ENCODE assay signal across 23 mouse cellular contexts in the genomic region with DNA sequence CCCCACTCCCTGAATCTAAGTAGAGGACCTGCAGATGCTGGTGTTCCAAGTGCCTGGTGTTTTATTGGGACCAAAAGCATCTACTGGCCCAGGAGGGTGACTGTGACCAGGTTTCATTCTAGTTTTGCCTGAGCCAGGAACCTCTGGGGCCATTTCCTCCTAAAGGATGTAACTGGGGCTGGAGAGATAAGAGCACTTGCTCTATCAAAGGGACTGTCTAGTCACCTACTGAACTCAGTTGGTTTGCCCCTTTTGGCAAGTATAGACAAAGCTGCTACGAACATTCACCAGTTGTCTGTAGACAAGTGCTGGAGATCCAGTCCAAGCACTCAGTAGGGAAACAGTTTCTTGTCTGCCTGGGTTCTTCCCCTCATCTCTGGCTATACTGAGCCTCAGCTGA. TPM values are rescaled to one million over a fixed set of nuclear protein-coding genes. Genes with fewer than 3 reads are reported as not detected.
"Had no signal": no experiment of that assay in that cellular context is flagged by ENCODE, and none has a peak within 500 bp of the region (broad histone marks: within the 10 kb centered on the region; RNA-seq: fewer than 3 reads in every experiment).

No protein-coding gene starts in this region.

- H3K4me3 ChIP-seq: midbrain, embryonic 10.5 days; myocyte; neural tube, embryonic 13.5 days; neural tube, embryonic 15.5 days had no signal

- H3K27me3 ChIP-seq: neural tube, embryonic 13.5 days; neural tube, embryonic 15.5 days had no signal

- H3K36me3 ChIP-seq: midbrain, embryonic 10.5 days; neural tube, embryonic 13.5 days had no signal

- DNase-seq: lung, adult 18-20 months; lung, embryonic 14.5 days; lung, postnatal 10 days; lung, postnatal 4 days; midbrain, embryonic 14.5 days; retina, postnatal 1 day; right cerebral cortex, adult 18-20 months; right cerebral cortex, postnatal 25 days; right cerebral cortex, postnatal 4 days; spleen, adult 18-20 months; thymus, adult 18-20 months; thymus, postnatal 14 days; thymus, postnatal 36 days had no signal

- ATAC-seq: midbrain, embryonic 16.5 days had no signal

- H3K9me3 ChIP-seq: midbrain, embryonic 10.5 days; neural tube, embryonic 13.5 days; neural tube, embryonic 15.5 days had no signal

RNA-seq across cellular contexts. Expression of gene Prap1, which starts 5.3 kb away (rescaled TPM):
- total RNA-seq: megakaryocyte-erythroid progenitor cell, adult 5-6 weeks had no signal
- polyA plus RNA-seq: liver, embryonic 14.5 days; lung, embryonic 14.5 days; lung, embryonic 16.5 days; midbrain, embryonic 10.5 days; midbrain, embryonic 14.5 days; midbrain, embryonic 16.5 days; myocyte; neural tube, embryonic 11.5 days; neural tube, embryonic 13.5 days; neural tube, embryonic 15.5 days had no signal

RNA-seq across cellular contexts. Expression of gene Caly, which starts 16.1 kb away (rescaled TPM):
- total RNA-seq: megakaryocyte-erythroid progenitor cell, adult 5-6 weeks had no signal
- polyA plus RNA-seq: liver, embryonic 14.5 days; liver, embryonic 16.5 days; lung, embryonic 14.5 days; myocyte had no signal
